9 mouse cellular contexts compared by ENCODE assay signal in genomic region chr2:48624040-48624439, GRCm38 (mm10).
A peak's percentile ranks its signal among the peaks of the same experiment; 100 is the strongest.
DNase-seq lines count a peak whose midpoint lies in the region; ATAC-seq lines count a peak whose summit lies in the region.
"Had no signal": no experiment of that assay in that cellular context is flagged by ENCODE, and none has a peak within 500 bp of the region (broad histone marks: within the 10 kb centered on the region; RNA-seq: fewer than 3 reads in every experiment).

No protein-coding gene starts in this region.

- H3K27me3 ChIP-seq in heart, embryonic 11.5 days (ENCODE audit: control insufficient read depth, insufficient read depth, low read length) = no peaks in the 10 kb centered on the region
- no peaks in the 10 kb centered on the region for H3K27me3 ChIP-seq in liver, embryonic 12.5 days (replicated peaks)

- H3K9me3 ChIP-seq in heart, embryonic 11.5 days (replicated peaks; ENCODE audit: control insufficient read depth, low read length) = no peaks in the 10 kb centered on the region
- no peaks in the 10 kb centered on the region for H3K9me3 ChIP-seq in liver, embryonic 12.5 days (replicated peaks)
- H3K9me3 ChIP-seq: G1E had no signal

- no peaks in the 10 kb centered on the region for H3K4me1 ChIP-seq in heart, embryonic 11.5 days (ENCODE audit: control insufficient read depth, insufficient read depth, low read length)
- H3K4me1 ChIP-seq in liver, embryonic 12.5 days = no peaks in the 10 kb centered on the region

- H3K27ac ChIP-seq in heart, embryonic 11.5 days (ENCODE audit: low read depth, low read length) = no peak overlapping the region
- no peak overlapping the region for H3K27ac ChIP-seq in liver, embryonic 12.5 days

- 56% methylated on average over 6 of the region's 6 CpGs for WGBS in heart, embryonic 11.5 days (ENCODE audit: insufficient replicate concordance)
- WGBS in liver, embryonic 12.5 days (ENCODE audit: insufficient replicate concordance) = 59% methylated on average over 6 of the region's 6 CpGs

- no peak overlapping the region for H3K9ac ChIP-seq in heart, embryonic 11.5 days (ENCODE audit: low read depth, low read length)
- no peak overlapping the region for H3K9ac ChIP-seq in liver, embryonic 12.5 days

- H3K4me3 ChIP-seq in heart, embryonic 11.5 days (ENCODE audit: low read depth, low read length) = no peak overlapping the region
- H3K4me3 ChIP-seq in liver, embryonic 12.5 days = no peak overlapping the region

- DNase-seq in heart, adult 18-20 months = peak; percentile 12 to 30
- peak; percentile 19 to 61 for DNase-seq in frontal cortex, adult 2 months (ENCODE audit: extremely low spot score in 1 of 2, low spot score in 1 of 2)
- DNase-seq in kidney, postnatal 10 days = peak; percentile 53
- peak; percentile 48 to 64 for DNase-seq in lung, postnatal 4 days
- DNase-seq in layer of hippocampus, adult 9-10 months (ENCODE audit: low spot score) = no peak
- DNase-seq in thymus, postnatal 4 days = no peak

- no peaks in the 10 kb centered on the region for H3K36me3 ChIP-seq in heart, embryonic 11.5 days (ENCODE audit: control insufficient read depth, insufficient read depth, low read length)
- H3K36me3 ChIP-seq in liver, embryonic 12.5 days = no peaks in the 10 kb centered on the region
- H3K36me3 ChIP-seq: G1E had no signal

- H3K4me2 ChIP-seq in heart, embryonic 11.5 days = no peak overlapping the region
- H3K4me2 ChIP-seq in liver, embryonic 12.5 days = no peak overlapping the region

- ATAC-seq in heart, embryonic 11.5 days (replicated peaks; ENCODE audit: insufficient number of reproducible peaks, low FRiP score, low TSS enrichment) = no peak
- no peak for ATAC-seq in liver, embryonic 12.5 days

Comparison
In these comparisons a context has a peak if more than half of its experiments do, and no peak if none do; other contexts are left out.
1. DNase-seq: peak in heart, adult 18-20 months (2 of 2), frontal cortex, adult 2 months (2 of 2), kidney, postnatal 10 days (single experiment) and lung, postnatal 4 days (2 of 2); none in layer of hippocampus, adult 9-10 months (single experiment) and thymus, postnatal 4 days (single experiment).